Mouse (Mus musculus) thymus, adult 18-20 months (tissue): ENCODE results near the gene Fggy.

ENCODE experiments used
- DNase-seq, 2 experiments: peaks; one replicate each; pipeline ENCODE4 v3.0.0; 2022; ENCODE audit warnings: mixed read lengths in 2 of 2

Gene Fggy

DNA sequence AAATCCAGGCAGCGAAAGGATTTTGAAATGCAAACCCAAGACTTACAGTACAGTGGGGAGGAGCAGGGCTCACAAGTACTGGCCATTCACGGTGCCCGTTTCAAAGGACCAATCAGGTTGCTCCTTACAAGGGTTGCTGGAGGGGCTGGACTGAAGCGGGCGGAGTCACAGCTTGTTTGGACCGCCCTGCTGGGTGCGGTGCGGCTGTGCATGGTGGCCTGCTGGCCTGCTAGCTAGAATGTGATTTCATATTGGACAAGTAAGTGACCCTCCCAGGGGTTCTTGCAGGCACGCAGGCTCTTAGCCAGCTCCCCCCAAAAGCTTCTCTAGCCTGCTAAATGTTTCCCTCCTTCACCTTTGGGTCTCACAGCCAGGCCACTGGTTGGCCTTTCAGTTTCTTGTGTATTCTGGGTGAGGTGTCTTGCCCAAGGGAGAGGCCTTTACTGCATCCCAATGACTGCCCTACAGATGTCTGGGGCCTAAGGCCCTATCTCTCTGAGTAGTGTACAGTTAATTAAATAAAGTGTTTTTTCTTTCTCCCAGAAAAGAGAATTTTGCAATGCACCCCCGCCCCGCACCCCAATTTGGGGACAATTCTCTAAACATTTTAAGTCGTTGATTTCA, at the start of gene Fggy:
Gene Fggy (plus strand): TSS at position 175 of the 624 bp plus-strand sequence.
- peak; percentile 84 to 89 for DNase-seq

DNA sequence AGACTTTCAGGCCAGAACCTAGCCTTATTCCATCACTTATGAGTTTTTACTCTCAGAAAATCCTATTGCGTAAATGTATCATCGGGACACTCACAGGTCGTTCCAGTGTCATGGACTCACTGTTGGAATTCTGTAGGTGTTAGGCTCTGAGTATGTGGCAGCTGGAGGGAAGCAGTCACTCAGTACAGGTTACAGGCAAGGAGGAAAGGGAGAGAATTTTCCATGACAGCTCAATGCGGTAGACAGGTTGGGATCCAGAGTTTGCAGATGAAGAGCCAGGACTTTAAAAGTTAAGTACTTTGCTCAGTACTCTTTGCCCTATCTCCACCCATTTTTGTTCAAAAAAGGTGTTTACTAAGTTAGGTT, 49.4 kb upstream of the Fggy start:
- no peak for DNase-seq

DNA sequence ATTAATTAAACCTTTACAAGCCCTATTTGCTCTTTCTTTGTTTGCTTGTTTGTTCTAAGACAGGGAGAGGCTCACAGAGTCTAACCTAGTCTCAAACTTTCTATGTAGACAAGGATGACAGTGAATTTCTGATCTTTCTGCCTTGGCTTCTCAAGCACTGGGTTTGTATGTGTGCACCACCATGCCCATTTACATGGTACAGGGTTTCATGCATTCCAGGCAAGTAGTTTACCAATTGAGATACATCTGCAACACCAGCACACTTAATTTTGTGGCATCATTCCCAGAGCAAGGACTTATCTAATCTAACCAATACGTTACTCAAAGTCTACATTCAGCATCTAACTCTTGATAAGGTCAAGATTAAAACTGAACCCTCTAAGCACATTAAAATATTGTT, 38.9 kb upstream of the Fggy start:
- DNase-seq = no peak

DNA sequence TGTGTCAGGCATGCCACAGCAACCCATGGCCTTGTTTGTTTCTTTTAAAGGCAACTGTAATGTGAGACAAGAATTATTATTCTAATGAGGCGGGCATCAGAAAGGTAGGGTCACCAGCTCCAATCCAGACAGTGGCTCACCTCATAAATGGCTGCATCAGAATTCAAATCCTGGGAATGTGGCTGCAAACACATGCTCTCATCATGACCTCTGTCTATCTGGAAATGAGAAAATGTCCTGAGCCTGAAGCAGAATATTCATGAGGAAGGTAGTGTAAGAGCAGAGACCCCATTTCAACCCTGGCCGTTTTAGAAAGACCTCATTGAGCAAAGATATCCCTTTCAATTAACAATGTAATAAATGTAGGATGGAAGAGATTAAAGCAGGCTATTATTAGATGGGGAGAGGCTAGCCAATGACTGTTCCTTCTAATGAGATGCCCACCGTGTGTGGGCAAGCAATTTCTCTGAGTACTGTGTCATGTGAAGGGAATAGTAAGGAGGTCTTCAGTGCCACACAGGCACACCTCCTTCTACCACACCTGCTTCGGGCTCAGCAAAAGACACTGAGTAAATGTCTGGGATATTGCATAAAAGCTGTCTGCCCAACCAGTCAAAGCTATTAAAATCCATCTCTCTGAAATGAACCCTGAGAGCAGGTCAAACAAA, 37.2 kb upstream of the Fggy start:
- DNase-seq = no peak

DNA sequence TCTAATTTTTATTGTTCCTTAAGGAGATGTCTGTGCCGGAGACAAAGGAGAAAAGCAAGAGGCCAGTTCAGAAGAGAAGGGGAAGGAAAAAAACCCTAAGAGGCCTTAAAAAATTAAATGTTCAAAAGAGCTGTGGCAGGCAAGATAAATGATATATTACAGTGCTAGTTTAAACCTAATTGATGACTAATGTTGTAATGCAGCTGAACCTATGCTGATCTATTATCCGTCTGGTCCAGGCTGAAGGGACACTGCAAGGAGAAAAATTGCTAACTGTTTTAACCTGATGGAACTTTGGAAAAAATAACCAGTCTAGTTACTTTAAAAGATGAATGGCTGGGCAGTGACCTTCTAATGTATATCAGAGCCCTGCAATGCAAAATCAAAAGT, 36.7 kb upstream of the Fggy start:
- no peak for DNase-seq

DNA sequence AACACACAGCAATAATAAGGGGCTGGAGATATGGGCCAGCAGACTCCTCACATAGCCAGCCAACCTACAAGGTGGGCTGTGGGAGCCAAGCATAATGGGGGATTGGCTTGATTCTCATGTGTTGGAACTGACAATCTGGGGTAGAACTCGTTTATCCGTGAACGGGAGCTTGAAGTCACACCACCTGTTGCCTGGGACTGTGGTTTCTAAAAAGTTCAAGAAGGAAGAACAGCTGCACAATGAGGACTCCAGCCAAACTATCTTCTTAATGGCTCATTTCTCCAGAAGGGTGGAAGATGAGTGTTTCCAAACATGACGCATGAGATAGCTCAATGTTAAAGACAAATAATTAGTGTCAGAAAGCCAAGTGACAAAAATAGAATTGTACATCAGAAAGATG, 30.7 kb upstream of the Fggy start:
- no peak for DNase-seq

DNA sequence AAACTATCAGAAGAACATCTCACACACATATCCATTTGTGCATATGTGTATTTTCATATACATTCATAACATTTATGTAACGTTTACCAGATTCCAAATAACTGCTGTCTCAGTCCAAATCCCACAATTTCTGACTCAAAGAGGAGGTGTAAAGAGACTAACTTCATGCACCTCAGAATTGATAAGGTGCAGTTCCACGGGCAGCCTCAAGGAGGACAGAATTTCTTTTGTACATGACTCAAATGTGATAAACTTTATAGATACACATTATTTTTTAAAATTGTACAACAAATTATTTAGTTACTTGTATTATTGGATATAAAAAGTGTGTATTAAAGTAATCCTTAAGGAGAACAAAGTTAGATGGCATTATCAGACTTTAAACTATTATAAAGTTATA, 26.6 kb upstream of the Fggy start:
- DNase-seq = no peak

DNA sequence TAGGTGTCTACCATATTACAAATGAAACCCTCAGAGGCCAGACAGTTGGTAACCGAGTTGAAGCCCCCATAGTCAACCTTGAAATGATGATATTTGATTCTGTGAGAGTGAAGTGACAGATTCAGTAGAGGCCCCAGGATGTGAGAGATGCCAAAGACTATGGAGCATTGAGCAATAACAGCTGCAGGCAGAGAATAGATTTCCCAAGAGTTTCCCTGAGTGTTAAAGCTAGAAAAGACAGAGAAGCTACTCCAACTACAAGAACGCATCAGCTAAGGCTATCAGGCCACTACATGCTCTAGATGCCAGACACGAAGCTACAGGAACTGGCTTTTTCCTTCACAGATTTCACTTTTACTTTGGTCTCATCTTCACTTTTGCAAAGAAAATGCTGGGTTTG, 23.4 kb upstream of the Fggy start:
- DNase-seq = no peak

DNA sequence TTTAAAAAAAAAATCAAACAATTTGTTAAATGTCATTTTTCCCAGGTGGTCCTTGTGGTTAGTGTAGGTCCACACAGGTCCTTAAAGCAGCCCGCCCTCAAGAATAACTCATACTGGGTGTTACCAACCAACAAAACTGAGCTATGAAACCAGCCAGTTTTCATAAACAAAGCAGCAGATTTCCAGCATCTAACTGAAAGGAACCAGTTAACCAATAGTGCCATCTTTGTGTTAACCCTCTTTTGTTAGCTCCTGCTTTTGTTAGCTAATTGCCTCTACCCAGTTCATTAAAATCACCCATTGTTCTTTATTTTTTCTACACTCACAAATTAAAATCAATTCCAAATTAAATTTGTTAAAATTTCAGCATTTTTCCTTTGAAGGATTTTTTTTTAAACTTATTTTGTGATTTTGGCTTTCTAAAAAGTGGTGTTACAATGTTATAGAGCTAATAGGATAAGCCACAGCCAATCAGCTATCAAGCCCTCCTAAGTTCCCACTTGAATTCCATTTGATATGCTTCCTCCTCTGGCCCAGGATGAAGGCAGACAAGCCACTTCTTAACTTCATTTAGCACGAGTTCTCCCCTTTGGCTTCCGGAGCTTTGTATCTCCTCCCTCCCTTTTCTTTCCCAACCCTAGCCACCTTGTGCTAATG, 15.8 kb upstream of the Fggy start:
- DNase-seq = no peak

DNA sequence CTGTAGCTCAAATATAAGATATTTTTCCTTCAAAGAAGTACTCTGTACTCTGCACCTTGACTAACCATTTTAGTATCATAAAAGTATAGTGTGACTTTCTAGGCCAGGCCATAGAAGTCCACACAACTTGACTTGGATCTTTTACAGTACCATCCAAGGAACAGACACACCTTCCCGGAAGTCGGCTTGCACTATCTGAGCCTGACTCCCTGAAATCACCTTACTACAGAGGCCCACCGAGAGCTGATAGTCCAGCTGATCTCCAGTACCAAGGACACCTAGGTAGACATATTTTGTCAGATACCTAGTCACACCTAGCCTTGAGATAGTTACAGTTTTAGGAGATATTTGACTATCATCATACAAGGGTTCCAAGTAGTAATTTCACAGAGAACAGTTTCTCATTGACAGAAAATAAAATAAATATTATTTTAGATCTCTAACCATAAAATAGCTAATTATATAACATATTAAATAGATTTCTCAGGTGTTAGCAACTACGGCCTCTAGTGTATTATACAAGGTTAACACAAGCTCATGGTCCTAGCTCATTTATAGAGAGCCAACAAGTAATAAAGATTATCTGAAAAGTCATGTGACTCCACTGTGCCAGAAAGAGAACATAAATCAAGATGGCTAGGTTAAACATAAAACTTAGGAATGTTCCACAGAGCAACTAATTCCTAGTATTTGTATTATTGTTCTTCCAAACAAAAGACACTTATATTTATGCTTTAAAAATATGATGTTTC, 15.1 kb upstream of the Fggy start:
- no peak for DNase-seq

DNA sequence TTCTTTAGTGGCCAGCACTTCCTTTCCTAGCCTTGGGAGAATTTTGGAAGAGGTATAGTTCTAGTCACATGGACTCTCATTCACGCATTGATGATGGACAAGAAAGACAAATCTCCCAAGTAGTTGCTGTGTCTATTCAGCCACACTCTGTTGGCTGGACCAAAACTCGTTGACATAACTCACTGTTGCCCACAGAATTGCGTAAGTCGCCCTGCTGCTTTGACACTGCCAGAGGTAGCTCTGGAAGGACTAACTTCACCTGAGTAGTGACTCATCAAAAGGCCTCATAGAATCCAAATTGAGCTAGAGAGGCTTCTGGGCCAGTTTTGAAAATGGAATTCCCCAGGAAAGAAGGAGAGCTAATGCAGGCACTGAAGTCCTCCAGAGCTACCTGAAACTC, 13.8 kb upstream of the Fggy start:
- DNase-seq = no peak

DNA sequence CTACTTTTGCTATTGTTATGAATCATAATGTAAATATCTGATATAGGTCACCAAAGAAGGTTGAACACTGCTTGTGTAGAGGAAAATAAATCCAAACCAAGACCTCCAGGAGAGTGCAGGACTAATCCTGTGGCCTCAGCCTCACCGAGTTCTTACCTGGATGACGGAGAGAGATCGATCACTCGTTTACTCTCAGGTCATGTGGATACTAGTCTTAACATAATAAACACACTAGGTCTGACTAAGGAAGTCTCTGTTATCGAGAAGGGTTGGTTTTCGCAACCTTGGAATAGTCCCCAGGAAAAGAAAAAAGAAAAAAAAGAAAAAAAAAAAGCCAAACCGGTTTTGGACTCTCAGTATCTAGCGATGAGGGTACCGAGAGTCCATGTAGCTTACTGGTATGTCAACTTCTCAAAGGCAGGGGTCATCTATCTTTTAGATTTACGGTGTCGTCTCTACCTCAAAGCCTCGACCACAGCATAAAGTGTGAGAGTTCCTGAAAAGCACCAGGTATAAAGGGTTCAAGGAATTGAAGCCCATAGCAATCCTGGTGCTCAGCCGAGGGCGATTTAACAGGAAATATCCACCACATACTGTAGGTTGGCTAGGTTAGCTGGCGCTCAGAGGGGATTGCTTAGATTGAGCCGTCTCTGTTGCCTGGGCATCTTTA, 509 bp upstream of the Fggy start:
- DNase-seq = no peak

DNA sequence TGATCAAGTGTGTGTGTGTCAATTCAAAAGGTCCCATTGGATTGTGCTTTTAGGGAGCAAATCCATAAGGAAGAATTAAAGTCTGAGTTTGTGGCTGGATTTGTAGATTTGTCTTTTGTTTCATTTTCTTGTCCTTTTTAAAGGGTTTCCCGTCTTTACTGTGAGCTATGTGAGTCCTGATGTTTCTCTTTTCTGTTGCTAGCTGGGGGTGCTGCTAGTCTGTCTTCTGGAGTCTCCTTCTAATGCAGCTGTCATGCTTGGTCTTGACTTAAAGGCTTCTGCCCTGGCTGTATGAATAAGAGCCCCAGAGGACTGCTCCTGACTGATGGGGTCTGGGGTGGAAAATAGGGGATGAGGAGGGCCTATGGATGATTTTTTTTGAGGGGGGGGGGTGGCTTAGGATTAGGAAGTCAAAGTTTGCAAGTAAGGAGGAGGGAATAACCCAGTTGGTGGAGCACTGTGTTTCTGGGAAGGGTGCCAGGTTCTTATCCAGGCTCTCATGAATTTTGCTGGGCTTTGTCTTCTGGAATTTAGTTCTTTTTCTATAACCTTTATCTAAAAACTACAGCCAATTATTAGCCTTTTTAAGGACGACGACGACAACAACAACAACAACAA, 1.1 kb downstream of the Fggy start:
- DNase-seq = no peak

DNA sequence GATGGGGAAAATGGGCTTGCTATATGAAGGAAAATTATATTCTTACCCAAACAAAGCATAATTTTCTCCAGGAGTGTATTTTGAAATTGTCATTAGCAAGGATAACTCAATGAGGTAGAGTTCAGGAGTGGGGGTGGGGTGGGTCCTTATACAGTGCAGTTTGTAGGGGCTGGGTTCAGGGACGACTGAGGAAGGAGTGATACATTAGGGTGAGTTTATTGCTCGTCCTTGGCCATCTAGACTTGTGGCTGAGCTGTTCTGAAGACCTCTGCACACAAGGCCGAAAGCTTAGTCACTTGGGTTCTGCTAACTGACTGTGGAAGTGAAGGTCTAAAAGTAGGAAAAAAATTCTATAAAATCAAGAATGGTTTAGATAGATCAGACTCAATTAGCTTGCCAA, 14.3 kb downstream of the Fggy start:
- DNase-seq = no peak

DNA sequence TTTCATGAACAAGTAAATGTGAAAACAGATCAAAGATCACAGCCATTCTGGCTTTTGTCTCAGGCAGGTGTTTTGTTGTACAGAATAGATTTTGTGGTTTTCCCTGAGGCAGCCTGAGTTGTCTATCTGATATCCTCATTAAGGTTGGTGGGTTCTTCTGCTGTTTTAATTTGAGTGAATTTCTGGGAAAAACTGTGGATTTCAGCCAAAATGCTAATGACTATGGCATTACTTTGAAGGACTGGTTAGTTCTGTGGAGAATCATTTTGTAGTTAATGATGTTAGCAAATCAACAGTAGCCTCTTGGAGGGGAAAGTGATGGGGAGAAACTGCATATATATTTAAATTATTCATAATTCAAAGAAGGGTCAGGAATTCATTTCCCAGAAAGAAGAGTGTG, 16.4 kb downstream of the Fggy start:
- DNase-seq = no peak

DNA sequence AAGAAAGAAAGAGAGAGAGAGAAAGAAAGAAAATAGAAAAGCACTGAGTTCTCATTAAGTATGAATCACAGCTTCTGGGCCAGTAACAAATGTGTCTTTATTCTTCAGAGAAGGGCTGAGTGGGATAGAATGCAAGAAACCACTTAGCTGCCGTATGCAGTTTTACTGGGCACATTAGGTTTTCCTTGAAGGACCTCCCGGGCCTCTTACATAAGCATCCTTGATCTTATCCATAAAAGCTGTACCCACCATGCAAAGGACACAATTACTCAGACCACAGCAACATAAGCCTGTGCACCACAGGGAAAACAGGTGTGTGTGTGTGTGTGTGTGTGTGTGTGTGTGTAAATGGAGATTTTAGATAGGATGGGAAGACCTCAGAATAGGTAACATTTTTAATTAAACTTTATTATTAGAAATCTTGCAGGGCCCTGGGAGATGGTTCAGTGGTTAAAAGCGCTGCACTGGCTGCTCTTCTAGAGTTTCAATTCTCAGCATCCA, 18.2 kb downstream of the Fggy start:
- no peak for DNase-seq

DNA sequence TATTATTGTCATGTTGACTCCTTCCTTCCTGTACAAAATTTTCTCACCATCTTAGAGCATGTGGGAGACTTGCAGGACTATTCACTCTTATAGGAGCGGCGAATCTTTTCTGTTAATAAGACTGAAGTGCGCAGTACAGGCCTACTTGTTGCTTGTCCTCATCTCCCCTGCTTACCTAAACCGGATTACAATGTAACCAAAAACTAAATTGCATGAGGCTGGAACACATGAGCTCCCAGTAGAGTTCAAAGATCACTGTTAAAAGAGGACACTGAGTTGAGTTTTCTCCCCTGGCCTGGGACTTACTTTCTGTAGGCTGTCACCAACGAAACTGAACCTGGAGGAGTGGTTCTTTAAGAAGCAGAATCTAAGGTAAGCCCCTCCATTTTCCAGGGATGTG, 21.9 kb downstream of the Fggy start:
- no peak for DNase-seq

DNA sequence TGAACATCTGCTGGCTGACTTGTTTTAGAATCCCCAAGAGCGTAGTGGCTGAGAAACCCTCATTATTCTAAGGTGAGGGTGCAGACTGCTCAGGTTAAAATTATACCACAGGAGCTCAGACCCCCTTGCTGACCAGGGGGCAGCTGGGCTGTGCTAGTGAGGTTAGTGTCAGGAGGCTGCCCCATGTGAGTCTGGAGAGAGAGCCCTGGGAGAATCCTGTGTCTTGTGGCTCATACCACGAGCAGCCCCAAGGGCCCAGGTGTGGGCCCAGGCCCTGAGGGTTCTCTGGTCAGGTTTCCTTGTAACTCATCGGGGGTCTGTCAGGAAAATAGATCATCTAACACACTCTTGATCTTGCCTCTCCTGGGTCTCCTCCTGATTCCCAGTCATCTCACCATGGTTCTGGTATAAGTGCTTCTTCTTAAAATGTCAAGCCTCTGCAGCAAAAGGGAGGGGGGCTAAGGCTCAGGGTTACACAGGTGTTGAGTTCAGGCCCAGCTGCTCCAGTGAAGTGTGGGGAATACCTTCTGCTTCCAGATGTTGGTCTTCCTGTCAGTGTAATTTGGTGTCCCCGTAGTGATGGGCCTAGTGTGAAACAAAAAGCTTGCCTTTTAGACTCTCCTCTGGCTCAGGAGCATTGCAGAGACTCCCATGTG, 26.9 kb downstream of the Fggy start:
- DNase-seq = no peak

DNA sequence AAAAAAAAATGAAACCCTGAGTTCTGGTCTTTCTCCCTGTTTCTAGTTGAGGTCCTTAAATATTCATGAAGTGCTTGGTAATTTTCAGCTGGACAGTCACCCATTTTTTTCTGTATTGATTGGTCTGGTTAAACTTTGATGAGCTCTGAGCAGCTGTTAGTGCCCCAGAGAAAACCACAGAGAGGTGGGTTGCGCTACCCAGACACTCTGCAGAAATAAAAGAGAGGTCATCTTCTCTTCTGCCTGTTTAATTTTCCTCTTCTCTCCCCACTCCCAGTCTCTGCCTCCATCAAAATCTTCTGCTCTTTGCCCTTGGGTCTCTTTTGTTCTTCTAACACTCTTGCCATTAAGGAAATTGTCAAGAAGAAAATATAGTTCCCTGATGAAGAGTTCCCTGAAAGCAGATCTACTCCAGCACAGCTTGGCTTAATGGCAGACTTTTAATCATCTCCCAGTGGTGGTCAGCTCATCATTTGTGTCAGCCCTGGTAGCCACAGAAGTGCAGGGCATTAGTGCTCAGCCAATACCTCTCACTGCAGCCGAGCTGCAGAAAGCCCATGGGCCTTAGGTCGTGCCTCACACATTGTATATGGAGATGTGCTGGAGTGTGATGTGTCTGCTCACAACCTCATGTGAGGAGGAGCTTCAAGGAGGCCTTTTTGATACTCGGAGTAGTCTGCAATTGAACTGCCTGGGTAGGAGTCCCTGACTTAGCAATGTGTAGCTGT, 29.1 kb downstream of the Fggy start:
- DNase-seq = no peak

DNA sequence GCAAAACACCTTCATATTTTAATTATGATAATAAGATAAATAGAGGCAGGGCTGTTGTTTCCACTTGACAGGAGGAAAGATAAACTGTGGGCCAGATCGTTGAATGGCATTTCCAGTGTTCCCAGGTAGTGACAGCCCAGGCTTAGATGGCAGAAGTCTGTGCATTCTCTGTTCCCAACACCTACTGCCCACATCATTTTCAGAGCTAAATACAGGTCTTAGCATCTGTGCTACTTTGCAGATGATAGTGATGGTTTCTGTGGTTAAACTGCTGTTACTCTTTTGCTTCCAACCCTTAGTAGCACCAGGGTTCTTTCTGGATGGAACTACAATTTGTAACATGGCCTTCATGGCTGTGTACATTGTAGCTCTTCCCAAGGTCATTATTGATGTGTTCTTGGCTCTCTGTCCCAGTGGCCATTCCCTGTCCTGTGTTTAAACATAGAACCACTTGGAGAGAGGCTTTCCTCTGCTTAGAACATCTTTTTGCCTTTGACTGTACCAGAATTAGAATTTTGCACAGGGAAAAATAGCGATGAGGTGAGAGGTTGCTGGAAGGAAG, 31.5 kb downstream of the Fggy start:
- DNase-seq = no peak

DNA sequence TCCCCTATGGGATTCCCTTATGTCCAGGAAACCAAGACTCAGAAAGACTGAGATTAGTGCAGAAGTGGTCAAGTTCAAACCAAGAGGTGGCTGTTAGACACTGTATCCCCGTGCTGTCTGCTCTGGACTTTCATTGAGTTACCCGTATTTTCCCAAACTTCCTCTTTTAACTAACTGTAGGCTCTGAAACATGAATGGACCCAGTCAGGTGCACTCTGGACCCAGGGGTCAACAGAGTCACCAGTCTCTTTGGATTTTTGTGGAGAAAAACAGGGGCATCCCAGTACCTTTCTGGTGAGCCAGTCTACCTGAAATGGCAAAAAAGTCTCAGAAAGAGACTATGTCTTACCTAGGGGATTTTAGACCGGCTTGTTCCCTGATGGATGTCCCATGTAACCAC, 33.6 kb downstream of the Fggy start:
- DNase-seq = no peak
